ENCODE assay signal across 9 mouse cellular contexts in the genomic region with DNA sequence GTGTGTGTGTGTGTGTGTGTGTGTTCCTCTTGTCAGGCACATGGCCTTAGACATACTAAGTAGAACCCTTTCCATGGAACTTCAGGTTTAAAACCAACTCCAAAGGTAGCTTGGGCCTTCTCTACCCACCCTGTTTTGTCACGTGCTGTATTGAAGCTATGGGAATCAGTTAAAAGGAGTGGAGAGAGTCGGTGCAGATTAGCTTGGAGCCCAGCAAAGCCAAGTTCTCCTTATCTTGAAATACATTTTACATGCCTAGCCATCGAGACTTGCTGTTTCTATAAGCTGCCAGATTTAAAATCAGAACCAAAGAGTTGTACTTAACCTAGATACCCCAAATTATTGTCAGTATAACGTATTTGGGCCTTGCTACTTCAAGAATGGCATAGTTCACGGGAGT. TPM values are rescaled to one million over a fixed set of nuclear protein-coding genes. Genes with fewer than 3 reads are reported as not detected.
DNase-seq lines count a peak whose midpoint lies in the region; ATAC-seq and TF ChIP-seq lines count a peak whose summit lies in the region.
"Had no signal": no experiment of that assay in that cellular context is flagged by ENCODE, and none has a peak within 500 bp of the region (broad histone marks: within the 10 kb centered on the region; RNA-seq: fewer than 3 reads in every experiment).

No protein-coding gene starts in this region.

- H3K4me2 ChIP-seq in heart, embryonic 14.5 days (ENCODE audit: low read length), result peak overlapping the region; percentile 44; the same call in 1 of the 2 replicates
- peak overlapping the region; percentile 40 for H3K4me2 ChIP-seq in liver, embryonic 16.5 days (ENCODE audit: low read depth, low read length)
- no peak overlapping the region for H3K4me2 ChIP-seq in midbrain, embryonic 14.5 days (ENCODE audit: low read length)
- H3K4me2 ChIP-seq: forebrain, embryonic 12.5 days had no signal

- H3K9ac ChIP-seq in heart, embryonic 14.5 days (ENCODE audit: low read length), result peak overlapping the region; percentile 47
- H3K9ac ChIP-seq in liver, embryonic 16.5 days (ENCODE audit: low read depth, low read length), result peak overlapping the region; percentile 15; the same call in 1 of the 2 replicates
- no peak overlapping the region for H3K9ac ChIP-seq in midbrain, embryonic 14.5 days (replicated peaks; ENCODE audit: low read length)
- H3K9ac ChIP-seq: forebrain, embryonic 12.5 days had no signal

- H3K4me1 ChIP-seq in heart, embryonic 14.5 days (ENCODE audit: control insufficient read depth in 2 of 2, insufficient read depth in 2 of 2, low read length in 2 of 2), result peaks cover 46 to 82% of the 10 kb centered on the region in 2 experiments
- peaks cover 86% of the 10 kb centered on the region for H3K4me1 ChIP-seq in G1E (ENCODE audit: insufficient read depth, low read depth, low read length)
- H3K4me1 ChIP-seq in liver, embryonic 16.5 days (ENCODE audit: control insufficient read depth, low read depth, low read length), result peaks cover 71% of the 10 kb centered on the region
- 0 out of 2 replicates have a peak, but pooled peaks cover 4% of the 10 kb centered on the region for H3K4me1 ChIP-seq in midbrain, embryonic 14.5 days (ENCODE audit: control insufficient read depth, insufficient read depth, low read length)

- no peak for DNase-seq in heart, postnatal 4 days
- peak; percentile 36 for DNase-seq in G1E (ENCODE audit: low spot score)
- DNase-seq in embryo, embryonic 10 days (ENCODE audit: low spot score), result no peak
- no peak for DNase-seq in midbrain, embryonic 14.5 days
- DNase-seq: kidney, postnatal 14 days had no signal

- no peaks in the 10 kb centered on the region for H3K9me3 ChIP-seq in heart, embryonic 14.5 days (ENCODE audit: control insufficient read depth, low read length)
- no peaks in the 10 kb centered on the region for H3K9me3 ChIP-seq in G1E (replicated peaks)
- H3K9me3 ChIP-seq in liver, embryonic 16.5 days (replicated peaks; ENCODE audit: control insufficient read depth, low read length), result no peaks in the 10 kb centered on the region
- no peaks in the 10 kb centered on the region for H3K9me3 ChIP-seq in midbrain, embryonic 14.5 days (ENCODE audit: control insufficient read depth, low read length)
- H3K9me3 ChIP-seq: forebrain, embryonic 12.5 days had no signal

- H3K27ac ChIP-seq in heart, embryonic 14.5 days (replicated peaks in 1 of 2; ENCODE audit: control insufficient read depth in 1 of 2, insufficient read depth in 1 of 2, low read depth in 2 of 2, low read length in 2 of 2), result peak overlapping the region; percentile 42 to 73; a peak in 3 of 4 replicates
- H3K27ac ChIP-seq in liver, embryonic 16.5 days (ENCODE audit: low read length), result peak overlapping the region; percentile 82
- H3K27ac ChIP-seq in midbrain, embryonic 14.5 days (replicated peaks; ENCODE audit: low read depth, low read length), result no peak overlapping the region
- H3K27ac ChIP-seq: forebrain, embryonic 12.5 days had no signal

- H3K27me3 ChIP-seq in heart, embryonic 14.5 days (ENCODE audit: control insufficient read depth, insufficient read depth, low read length), result no peaks in the 10 kb centered on the region
- no peaks in the 10 kb centered on the region; the same call in 1 of the 2 replicates for H3K27me3 ChIP-seq in G1E (ENCODE audit: insufficient read depth, low read length)
- 0 out of 2 replicates have a peak, but pooled peaks cover 2% of the 10 kb centered on the region for H3K27me3 ChIP-seq in liver, embryonic 16.5 days (ENCODE audit: control insufficient read depth, insufficient read depth, low read depth, low read length)
- no peaks in the 10 kb centered on the region for H3K27me3 ChIP-seq in midbrain, embryonic 14.5 days (ENCODE audit: control insufficient read depth, insufficient read depth, low read length)
- H3K27me3 ChIP-seq: forebrain, embryonic 12.5 days had no signal

- H3K36me3 ChIP-seq in heart, embryonic 14.5 days (ENCODE audit: control insufficient read depth, insufficient read depth, low read length), result peaks cover 15% of the 10 kb centered on the region; the same call in 1 of the 2 replicates
- H3K36me3 ChIP-seq in G1E (replicated peaks), result peaks cover 27% of the 10 kb centered on the region
- no peaks in the 10 kb centered on the region for H3K36me3 ChIP-seq in liver, embryonic 16.5 days (ENCODE audit: control insufficient read depth, insufficient read depth)
- H3K36me3 ChIP-seq in midbrain, embryonic 14.5 days (ENCODE audit: control insufficient read depth, insufficient read depth, low read length), result no peaks in the 10 kb centered on the region
- H3K36me3 ChIP-seq: forebrain, embryonic 12.5 days had no signal

- no peak for ATAC-seq in heart, embryonic 14.5 days (ENCODE audit: insufficient number of reproducible peaks, insufficient read depth, low FRiP score, low read depth)
- peak; percentile 51 for ATAC-seq in G1E (ENCODE audit: extremely low read depth, insufficient number of reproducible peaks, low FRiP score, poor library complexity, severe bottlenecking)
- ATAC-seq in erythroid progenitor cell, adult 5-6 weeks (replicated peaks; ENCODE audit: low FRiP score, poor library complexity, severe bottlenecking), result peak; percentile 73
- peak; percentile 77 for ATAC-seq in liver, embryonic 16.5 days (ENCODE audit: low read depth)
- ATAC-seq in midbrain, embryonic 14.5 days (ENCODE audit: low FRiP score, low TSS enrichment), result no peak

- no peak for TF ChIP-seq CTCF in G1E (IDR thresholded peaks at IDR 0.05; ENCODE audit: low read depth, low read length)

- 32% methylated on average over 5 of the region's 5 CpGs for WGBS in heart, embryonic 14.5 days
- 21% methylated on average over 5 of the region's 5 CpGs for WGBS in liver, embryonic 16.5 days (ENCODE audit: insufficient replicate concordance)
- 89% methylated on average over 5 of the region's 5 CpGs for WGBS in midbrain, embryonic 14.5 days

- no peak overlapping the region for H3K4me3 ChIP-seq in heart, embryonic 14.5 days (ENCODE audit: control insufficient read depth in 1 of 2, insufficient read depth in 1 of 2, low read depth in 1 of 2, low read length in 2 of 2)
- peak overlapping the region; percentile 38; the same call in 1 of the 2 replicates for H3K4me3 ChIP-seq in G1E (ENCODE audit: low read depth, low read length)
- no peak overlapping the region for H3K4me3 ChIP-seq in liver, embryonic 16.5 days (ENCODE audit: low read depth, low read length)
- H3K4me3 ChIP-seq in midbrain, embryonic 14.5 days (replicated peaks; ENCODE audit: low read depth, low read length), result no peak overlapping the region
- H3K4me3 ChIP-seq: forebrain, embryonic 12.5 days had no signal

RNA-seq across cellular contexts. Expression of a gene that starts 44.7 kb away (rescaled TPM):
- polyA plus RNA-seq in heart, embryonic 14.5 days (2014; fragmentation: Nextera tagmentation; extraction: Ambion mirVana), result 129 and 134 TPM in 2 replicates
- 100 to 1,000 TPM in 1 of 2 experiments, 10 to 100 TPM in 1; 99.0 to 102 TPM for total RNA-seq in heart, postnatal 4 days (2021)
- total RNA-seq in G1E (2014; fragmentation: Nextera tagmentation) (80.2 and 89.2 TPM in 2 replicates), G1E (2017) (78.0 and 81.6 TPM in 2 replicates)
- polyA plus RNA-seq in G1E (2012), result 9.2 and 10.9 TPM in 2 replicates
- 24.9 and 26.4 TPM in 2 replicates for total RNA-seq in erythroid progenitor cell, adult 5-6 weeks (2015; ENCODE audit: low replicate concordance)
- 10.1 and 24.5 TPM in 2 replicates for total RNA-seq in erythroid progenitor cell, adult 5-6 weeks (2017; ENCODE audit: low replicate concordance)
- 26.2 and 28.4 TPM in 2 replicates for polyA plus RNA-seq in liver, embryonic 16.5 days (2015; fragmentation: Nextera tagmentation; extraction: Ambion mirVana)
- 14.8 and 28.6 TPM in 2 replicates for polyA plus RNA-seq in midbrain, embryonic 14.5 days (2014; fragmentation: Nextera tagmentation; extraction: Ambion mirVana)

Comparison
In these comparisons a context has a peak if more than half of its experiments do, and no peak if none do; other contexts are left out.
1. ATAC-seq: peak in G1E (single experiment), erythroid progenitor cell, adult 5-6 weeks (single experiment) and liver, embryonic 16.5 days (single experiment); none in heart, embryonic 14.5 days (single experiment) and midbrain, embryonic 14.5 days (single experiment).